Comparison of ENCODE assay signal across 8 mouse cellular contexts in genomic region chr10:81356991-81357844, GRCm38 (mm10). TPM values are rescaled to one million over a fixed set of nuclear protein-coding genes. Genes with fewer than 3 reads are reported as not detected.
DNase-seq lines count a peak whose midpoint lies in the region; ATAC-seq lines count a peak whose summit lies in the region.

Gene Mfsd12, plus strand, starts transcription at chr10:81357491.

- peak within 1 kb of the TSS; percentile 92 for H3K4me3 ChIP-seq in hindbrain, embryonic 15.5 days

- H3K27ac ChIP-seq in hindbrain, embryonic 15.5 days (replicated peaks), result no peak within 1 kb of the TSS; the same call in 1 of the 2 replicates

- peak; percentile 91 for ATAC-seq in hindbrain, embryonic 15.5 days (ENCODE audit: low FRiP score, low read depth)

- peak within 1 kb of the TSS; percentile 83 for H3K4me2 ChIP-seq in hindbrain, embryonic 15.5 days

- peaks cover 27% of the 10 kb centered on the region for H3K4me1 ChIP-seq in hindbrain, embryonic 15.5 days (replicated peaks)

- peak; percentile 94 for DNase-seq in ZHBTc4 (ENCODE audit: low read depth, low spot score)
- peak; percentile 83 to 93 for DNase-seq in cerebellum, postnatal 4 days (ENCODE audit: low spot score in 2 of 2)
- peak; percentile 93 for DNase-seq in gastrocnemius, adult 18-20 months (ENCODE audit: low spot score)
- DNase-seq in left cerebral cortex, adult 11 months (ENCODE audit: low spot score), result peak; percentile 77
- peak; percentile 94 to 95 for DNase-seq in lung, postnatal 4 days
- peak; percentile 93 for DNase-seq in retina, postnatal 1 day
- peak; percentile 94 for DNase-seq in thymus, postnatal 4 days

- H3K27me3 ChIP-seq in hindbrain, embryonic 15.5 days, result no peaks in the 10 kb centered on the region

- no peaks in the 10 kb centered on the region for H3K36me3 ChIP-seq in hindbrain, embryonic 15.5 days

- WGBS in hindbrain, embryonic 15.5 days, result 2% methylated on average over 64 of the region's 79 CpGs

- no peaks in the 10 kb centered on the region for H3K9me3 ChIP-seq in hindbrain, embryonic 15.5 days

- H3K9ac ChIP-seq in hindbrain, embryonic 15.5 days, result peak within 1 kb of the TSS; percentile 66

RNA-seq across cellular contexts. Expression of gene Mfsd12, which starts in this region (rescaled TPM):
- total RNA-seq in gastrocnemius, adult 18-20 months (2021), result 1 to 10 TPM; 2.3 to 2.8 TPM
- 21.0 and 21.1 TPM in 2 replicates for polyA plus RNA-seq in hindbrain, embryonic 15.5 days (2015; fragmentation: Nextera tagmentation; extraction: Ambion mirVana)
